Mouse (Mus musculus) thymus, adult 2 months (tissue): Measurements from ENCODE around the gene S100pbp. TPM values are rescaled to one million over a fixed set of nuclear protein-coding genes. Genes with fewer than 3 reads are reported as not detected.
A peak's percentile ranks its signal among the peaks of the same experiment; 100 is the strongest.

Experiments
- DNase-seq: peaks from one replicate; pipeline ENCODE4 v3.0.0; 2021
- H3K27ac ChIP-seq: fragments of 200-500 bp; 2 replicates; pipeline ENCODE4 v1.5.1; 2012; ENCODE audit warnings: low read length, control low read depth; ENCODE audit not compliant: control insufficient read depth, insufficient read depth
- H3K27me3 ChIP-seq: fragments of 200-500 bp; 2 replicates; pipeline ENCODE4 v1.6.1; 2012; ENCODE audit warnings: mild to moderate bottlenecking, low read length, moderate library complexity, mixed read lengths; ENCODE audit not compliant: control insufficient read depth, insufficient read depth
- H3K36me3 ChIP-seq: fragments of 200-500 bp; 2 replicates; pipeline ENCODE4 v1.6.1; 2012; ENCODE audit warnings: mild to moderate bottlenecking, low read length, moderate library complexity; ENCODE audit not compliant: control insufficient read depth, insufficient read depth
- H3K4me1 ChIP-seq: fragments of 200-500 bp; replicated peaks from 2 replicates; pipeline ENCODE4 v1.6.1; 2012; ENCODE audit warnings: low read length; ENCODE audit not compliant: control insufficient read depth, insufficient read depth
- H3K4me3 ChIP-seq: fragments of 200-500 bp; 2 replicates; pipeline ENCODE4 v1.5.1; 2012; ENCODE audit warnings: mild to moderate bottlenecking, low read length, control low read depth, moderate library complexity; ENCODE audit not compliant: control insufficient read depth, insufficient read depth
- CTCF ChIP-seq: fragments of 200-500 bp; IDR thresholded peaks from 2 replicates; pipeline ENCODE4 v1.5.1; 2012; ENCODE audit warnings: mild to moderate bottlenecking, control low read depth, low read length, moderate library complexity, borderline replicate concordance; ENCODE audit not compliant: control insufficient read depth, poor library complexity, insufficient read depth; ENCODE audit errors: extremely low read depth
- POLR2A ChIP-seq: fragments of 200-500 bp; IDR thresholded peaks from 2 replicates; pipeline ENCODE4 v1.6.1; 2012; ENCODE audit warnings: mild to moderate bottlenecking, low read length, control low read depth, moderate library complexity; ENCODE audit not compliant: control insufficient read depth, poor library complexity, insufficient read depth; ENCODE audit errors: extremely low read depth
- WGBS: fragments of 180-500 bp; shearing (Covaris S2); methylation state at CpG from one replicate; pipeline ENCODE4 v1.1.7; 2018; 5-methylcytosine and 5-hydroxymethylcytosine counted together
- polyA plus RNA-seq: library from polyadenylated mRNA; depleted of rRNA; stranded (reverse); fragments of >200 nt; gene quantifications from 2 replicates; pipeline ENCODE4 v1.2.3, GENCODE M21; 2012

Gene S100pbp
- polyA plus RNA-seq, 1 experiment = 58.7 TPM

DNA sequence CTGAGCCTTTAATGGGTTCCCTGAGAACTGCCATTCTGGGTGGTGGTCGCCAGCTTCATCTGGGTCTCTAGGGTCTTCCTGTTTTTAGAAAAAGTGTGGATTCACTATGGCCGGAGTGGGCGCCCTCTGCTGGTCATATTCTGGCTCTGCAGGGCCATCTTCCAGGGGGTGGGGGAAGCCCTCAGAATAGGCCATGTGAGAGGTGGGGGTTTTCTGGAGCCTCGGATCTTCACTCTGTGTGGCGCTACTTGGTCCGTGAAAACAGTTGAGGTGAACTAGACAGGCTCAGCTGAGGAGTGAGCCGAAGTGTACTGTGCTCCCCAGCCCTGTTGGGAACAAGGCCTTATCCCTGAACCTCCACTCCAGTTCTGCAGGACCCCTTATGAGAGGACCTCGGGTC is 59.4 kb downstream of the S100pbp start:
- peak; percentile 45 for DNase-seq

DNA sequence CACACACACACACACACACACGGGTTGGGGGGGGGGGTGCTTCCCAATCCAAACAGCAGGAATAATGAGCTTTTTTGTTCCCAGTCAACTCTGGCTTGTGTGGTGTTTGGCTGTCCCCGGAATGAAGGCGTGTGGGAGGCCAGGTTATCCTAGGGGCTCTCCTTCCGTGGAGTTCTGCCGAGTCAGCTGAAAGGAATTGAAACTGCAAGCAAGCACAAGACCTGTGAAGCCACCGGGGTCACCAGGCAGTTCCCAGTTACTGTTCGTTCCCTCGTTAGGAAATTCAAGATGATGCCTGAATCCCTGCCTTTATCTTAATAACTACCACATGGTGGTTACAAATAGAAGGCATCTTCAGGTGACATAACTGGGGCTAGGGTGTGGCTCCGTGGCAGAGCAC is 60.1 kb downstream of the S100pbp start:
- TF ChIP-seq POLR2A (no peak), CTCF (no peak)
- 71% methylated on average over 9 of the region's 9 CpGs for WGBS
- Histone ChIP-seq H3K4me3 (no peak overlapping the region), H3K27me3 (no peaks in the 10 kb centered on the region; the same call in 1 of the 2 replicates), H3K4me1 (peaks cover 19% of the 10 kb centered on the region), H3K36me3 (no peaks in the 10 kb centered on the region), H3K27ac (no peak overlapping the region)
- DNase-seq = no peak

More for the DNA sequence above, 59.4 kb downstream of the S100pbp start:
- Histone ChIP-seq H3K27me3 (no peaks in the 10 kb centered on the region; the same call in 1 of the 2 replicates), H3K36me3 (no peaks in the 10 kb centered on the region), H3K4me3 (peak overlapping the region; percentile 20; the same call in 1 of the 2 replicates), H3K27ac (no peak overlapping the region; the same call in 1 of the 2 replicates), H3K4me1 (peaks cover 22% of the 10 kb centered on the region)
- TF ChIP-seq CTCF (peak; percentile 84), POLR2A (no peak)
- 4% methylated on average over 8 of the region's 8 CpGs for WGBS

DNA sequence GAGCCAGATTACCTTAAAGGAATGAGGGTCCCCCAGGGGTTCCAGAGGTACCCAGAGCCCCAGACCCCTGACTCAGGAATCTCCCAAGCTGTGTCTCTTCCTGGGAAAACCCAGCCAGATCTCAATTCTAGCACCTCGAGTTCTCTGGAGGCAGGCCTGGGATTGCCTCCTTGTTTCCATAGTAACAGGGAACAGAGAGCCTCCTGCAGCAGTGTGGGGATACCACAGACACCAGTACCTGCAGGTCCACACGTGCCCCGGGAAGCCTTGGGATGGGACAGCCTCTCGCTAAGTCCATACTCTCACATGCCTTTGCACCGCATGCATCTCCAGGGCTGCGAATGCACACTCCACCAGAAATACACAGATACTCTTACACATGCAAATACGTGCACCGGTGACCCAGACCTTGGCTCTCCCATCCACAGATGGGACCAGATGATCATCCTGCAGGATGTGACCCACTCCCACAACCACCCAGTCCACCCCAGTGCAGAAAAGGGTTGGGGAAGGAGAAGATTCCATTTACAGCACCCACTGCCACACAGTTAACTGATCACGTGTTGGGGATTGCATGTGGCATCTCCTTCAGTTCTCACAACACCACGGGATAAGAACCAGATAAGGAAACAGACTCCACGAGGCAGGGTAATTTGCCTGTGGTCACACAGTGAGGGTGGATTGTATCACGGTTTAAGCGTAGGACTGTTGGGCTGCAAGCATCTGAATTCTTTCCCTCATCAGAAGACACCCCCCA is 60.8 kb downstream of the S100pbp start:
- no peak overlapping the region for H3K27ac ChIP-seq

DNA sequence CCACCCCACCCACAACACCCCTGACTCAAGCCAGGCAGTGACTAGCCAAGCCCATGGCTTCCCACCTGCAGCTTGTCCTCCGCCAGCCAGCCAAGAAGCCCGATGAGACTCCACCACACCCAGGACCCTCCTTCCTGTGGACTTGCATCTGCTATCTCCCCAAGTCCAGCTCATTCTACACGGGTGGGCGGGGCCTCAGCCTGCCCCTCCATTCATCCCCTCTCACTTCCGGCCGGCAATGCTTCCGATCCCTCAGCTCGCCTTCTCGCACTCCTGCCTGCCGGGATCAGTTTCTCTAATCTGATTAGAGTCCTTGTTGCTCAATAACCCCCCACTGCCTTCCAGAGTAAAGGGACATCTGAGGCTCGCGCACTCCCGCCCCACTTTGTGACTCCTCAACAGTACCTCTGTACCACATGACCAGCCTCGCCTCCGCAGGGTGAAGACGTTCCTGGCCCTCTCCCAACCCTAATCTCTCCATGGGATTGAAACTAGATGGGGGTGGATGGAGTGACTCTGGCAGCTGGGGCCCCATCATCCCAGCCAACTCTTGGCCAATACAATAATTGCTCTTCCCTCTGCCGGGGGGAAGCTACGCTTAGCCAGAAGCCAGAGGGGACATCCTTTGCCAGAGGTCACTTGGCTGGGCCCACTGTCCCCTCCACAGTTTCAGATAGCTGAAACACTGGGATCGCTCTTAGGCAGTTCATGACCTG is 63.6 kb downstream of the S100pbp start:
- TF ChIP-seq CTCF (no peak), POLR2A (no peak)
- Histone ChIP-seq H3K4me3 (no peak overlapping the region), H3K4me1 (peaks cover 14% of the 10 kb centered on the region), H3K27ac (no peak overlapping the region), H3K36me3 (no peaks in the 10 kb centered on the region), H3K27me3 (no peaks in the 10 kb centered on the region; the same call in 1 of the 2 replicates)
- WGBS = 26% methylated on average over 19 of the region's 19 CpGs
- DNase-seq = no peak

More for the DNA sequence above, 60.8 kb downstream of the S100pbp start:
- no peak for DNase-seq
- Histone ChIP-seq H3K36me3 (no peaks in the 10 kb centered on the region), H3K4me3 (no peak overlapping the region), H3K4me1 (peaks cover 19% of the 10 kb centered on the region), H3K27me3 (no peaks in the 10 kb centered on the region; the same call in 1 of the 2 replicates)
- no peak for TF ChIP-seq CTCF
- TF ChIP-seq POLR2A = no peak
- 71% methylated on average over 13 of the region's 13 CpGs for WGBS

DNA sequence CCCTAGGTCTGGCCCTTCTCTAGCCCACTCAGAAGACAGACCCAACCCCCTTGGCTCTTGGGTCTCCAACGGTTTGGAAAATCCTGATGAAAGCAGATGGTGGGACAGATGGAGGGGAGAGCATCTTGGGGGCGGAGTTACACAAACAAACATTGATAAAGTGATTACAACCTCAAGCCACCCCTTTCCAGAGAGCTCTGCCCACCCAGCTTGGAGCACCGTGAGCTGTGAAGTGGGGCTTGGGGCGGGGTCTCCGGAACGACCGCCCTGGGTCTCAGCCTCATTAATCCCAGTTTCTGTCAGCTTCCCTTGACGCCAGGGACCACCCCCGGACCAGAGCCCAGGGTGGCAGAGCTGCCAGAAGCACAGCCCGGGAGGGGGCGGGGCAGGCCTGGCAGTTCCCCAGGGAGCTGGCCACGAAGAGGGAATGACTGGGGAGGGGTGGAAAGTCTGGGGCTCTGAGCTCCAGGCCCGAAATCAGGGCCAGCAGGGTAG is 64.8 kb downstream of the S100pbp start:
- Histone ChIP-seq H3K4me3 (no peak overlapping the region), H3K4me1 (peaks cover 5% of the 10 kb centered on the region; the same call in 1 of the 2 replicates), H3K27ac (no peak overlapping the region), H3K36me3 (no peaks in the 10 kb centered on the region), H3K27me3 (no peaks in the 10 kb centered on the region; the same call in 1 of the 2 replicates)
- 20% methylated on average over 13 of the region's 13 CpGs for WGBS
- TF ChIP-seq POLR2A (no peak), CTCF (no peak)
- DNase-seq = no peak

DNA sequence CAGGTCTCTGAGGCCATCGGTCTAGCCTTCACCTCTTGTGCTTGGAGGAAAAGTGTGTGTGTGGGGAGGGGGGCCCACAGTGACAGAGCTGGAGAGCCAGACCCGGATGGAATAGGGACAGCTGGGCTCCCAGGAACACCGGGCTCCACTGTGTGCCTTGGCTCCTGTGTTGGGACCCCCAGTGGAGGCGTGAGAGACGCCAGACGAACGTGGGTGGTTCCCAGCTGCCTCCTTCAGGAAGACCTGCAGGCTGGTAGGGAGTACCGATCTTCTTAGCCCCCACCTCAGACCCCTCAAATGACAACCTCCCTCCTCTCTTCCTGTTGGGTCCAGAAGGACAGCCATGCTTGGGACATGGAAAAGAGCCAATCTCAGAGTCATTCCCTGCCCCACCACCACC is 66.8 kb downstream of the S100pbp start:
- TF ChIP-seq POLR2A (no peak), CTCF (no peak)
- Histone ChIP-seq H3K4me3 (no peak overlapping the region), H3K36me3 (no peaks in the 10 kb centered on the region), H3K4me1 (peaks cover 5% of the 10 kb centered on the region; the same call in 1 of the 2 replicates), H3K27me3 (no peaks in the 10 kb centered on the region; the same call in 1 of the 2 replicates), H3K27ac (no peak overlapping the region)
- no peak for DNase-seq
- WGBS = 40% methylated on average over 8 of the region's 8 CpGs
